Mouse (Mus musculus): ENCODE results near the gene Pus10.
A peak's percentile ranks its signal among the peaks of the same experiment; 100 is the strongest.

Gene Pus10

DNA sequence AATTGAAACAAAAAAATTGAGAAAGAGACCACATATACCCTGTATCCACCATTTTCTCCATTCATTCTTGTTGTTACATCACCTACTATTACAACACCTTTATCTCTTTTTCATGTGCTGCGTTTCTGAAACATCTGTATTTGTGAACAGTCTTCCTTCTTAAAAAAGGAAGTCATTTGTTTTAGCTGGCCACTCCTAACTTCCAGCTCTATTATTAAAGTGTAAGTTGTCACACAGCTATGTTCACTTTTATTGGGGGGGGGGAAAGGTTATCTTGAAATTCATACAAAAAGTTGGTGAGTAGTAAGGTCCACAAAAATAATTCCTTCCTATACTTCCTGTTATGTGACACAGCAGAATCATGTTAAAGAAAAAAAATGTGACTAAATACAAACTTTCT lies 102.5 kb downstream of the Pus10 start:
- DNase-seq = no peak

- no peak for DNase-seq
These were observed 103.6 kb downstream of the Pus10 start for GRCm38 (mm10) chr11:23769033-23769432.

- DNase-seq = peak; percentile 9
These were observed 104.4 kb downstream of the Pus10 start for GRCm38 (mm10) chr11:23769686-23770509.

DNA sequence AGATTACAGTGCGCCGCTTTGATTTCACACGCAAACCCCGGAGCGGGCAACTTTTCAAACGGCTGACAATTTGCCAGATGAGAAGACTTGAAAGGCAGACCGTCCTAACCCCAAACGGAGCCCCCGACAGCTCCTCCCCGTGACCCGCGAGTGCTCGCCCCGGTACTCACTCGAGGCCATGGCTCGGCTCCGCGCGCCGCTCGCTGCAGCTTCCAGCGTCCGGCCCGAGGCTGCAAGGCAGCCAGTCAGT lies 105.0 kb downstream of the Pus10 start:
- no peak for DNase-seq

DNA sequence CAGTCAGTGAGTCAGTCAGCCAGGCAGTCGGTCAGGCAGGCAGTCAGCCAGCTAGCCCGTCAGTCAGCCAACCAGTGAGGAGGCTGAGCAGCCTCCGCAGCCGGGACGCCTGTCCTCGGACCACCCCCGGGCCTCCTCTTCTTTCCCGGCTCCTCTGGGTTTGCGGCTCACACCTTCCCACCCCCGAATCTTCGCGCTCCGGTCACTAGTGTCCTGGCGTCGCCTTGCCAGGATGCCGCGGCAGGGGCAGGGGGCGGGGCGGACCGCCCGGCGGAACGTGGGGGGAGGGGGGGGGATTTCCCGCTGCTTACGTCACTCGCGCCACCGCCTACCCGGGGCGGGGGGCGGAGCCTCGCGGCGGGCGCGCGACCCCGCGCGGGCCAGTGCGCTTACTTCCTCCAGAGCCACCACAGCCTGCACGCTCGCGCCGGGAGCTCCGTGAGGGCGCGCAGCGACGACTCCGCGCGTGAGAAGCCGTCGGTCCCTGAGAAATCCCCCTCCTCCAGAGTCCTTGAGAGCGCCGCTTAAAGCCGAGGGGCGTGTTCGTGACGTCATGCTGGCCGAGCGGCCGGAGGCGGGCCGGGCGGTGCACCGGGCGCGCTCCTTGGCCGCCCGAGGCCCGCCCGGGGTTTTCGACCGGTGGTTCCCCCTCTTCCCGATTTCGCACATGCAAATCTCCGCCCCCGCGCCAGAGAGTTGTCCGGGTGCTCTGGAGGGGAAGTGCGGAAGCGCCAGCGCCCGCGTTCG lies 105.5 kb downstream of the Pus10 start, which contains the start of gene Rel:
Gene Rel, minus strand, starts transcription at position 211 of the 747 bp plus-strand sequence.
- DNase-seq = peak; percentile 85

DNA sequence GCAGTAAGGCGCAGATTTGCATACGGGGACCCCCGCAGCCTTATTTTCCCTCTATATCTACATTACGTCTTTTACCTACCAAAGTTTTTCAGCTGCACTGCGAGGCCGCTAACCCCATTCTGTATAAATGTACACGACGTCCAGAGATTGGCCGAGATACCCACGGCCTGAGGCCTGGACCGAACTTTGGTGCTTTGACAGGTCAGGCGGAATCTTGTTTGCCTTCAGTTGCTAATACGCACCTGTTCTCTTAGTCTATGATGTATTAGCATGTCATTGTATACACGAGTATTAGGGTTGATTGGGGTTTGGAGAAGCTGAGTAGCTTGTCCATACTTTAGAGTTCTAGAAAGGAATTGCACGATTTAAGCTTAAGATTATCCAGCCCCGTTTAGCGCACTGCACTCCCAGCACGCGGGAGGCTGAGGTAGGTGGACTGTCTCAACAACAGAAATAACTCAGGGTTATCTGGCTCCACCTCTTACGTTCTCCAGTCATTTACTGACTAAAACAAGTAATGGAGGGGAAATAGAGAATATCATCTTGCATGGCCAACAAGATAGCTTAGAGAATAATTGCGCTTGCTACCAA lies 106.1 kb downstream of the Pus10 start:
- no peak for DNase-seq

DNA sequence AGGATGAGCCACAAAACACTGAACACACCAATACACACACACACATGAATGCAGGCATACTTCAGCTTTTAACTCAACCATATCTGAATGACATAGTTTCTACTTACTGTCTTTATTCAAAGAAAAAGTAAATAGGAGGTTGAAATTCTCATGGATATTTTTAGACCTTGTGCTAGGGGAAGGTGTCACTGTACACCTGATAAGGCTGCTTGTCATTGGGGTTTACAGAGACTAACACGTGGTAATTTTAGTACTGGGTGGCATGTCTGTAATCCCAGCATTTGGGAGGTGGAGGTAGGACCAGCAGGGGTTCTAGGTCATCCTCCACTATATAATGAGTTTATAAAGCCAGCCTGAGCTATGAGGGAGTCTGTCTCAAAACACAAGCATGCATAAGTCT lies 107.0 kb downstream of the Pus10 start:
- DNase-seq = no peak

- no peak for DNase-seq
These were observed 113.3 kb downstream of the Pus10 start for GRCm38 (mm10) chr11:23778787-23779201.

- no peak for DNase-seq
These were observed 116.6 kb downstream of the Pus10 start for GRCm38 (mm10) chr11:23782038-23782437.

All from right cerebral cortex, postnatal 14 days (tissue).